Mouse (Mus musculus): ENCODE data around the gene Slc25a51. TPM values are rescaled to one million over a fixed set of nuclear protein-coding genes. Genes with fewer than 3 reads are reported as not detected.

Gene Slc25a51
- total and polyA plus RNA-seq, 3 experiments: 43.8 to 395 (median 47.5) TPM

- H3K9ac ChIP-seq (ENCODE audit: control insufficient read depth, low read depth, low read length, poor library complexity, severe bottlenecking): no peak overlapping the region
- H3K4me1 ChIP-seq (ENCODE audit: control insufficient read depth in 1 of 2, insufficient read depth in 2 of 2, low read length in 2 of 2): no peaks in the 10 kb centered on the region
- no peak overlapping the region for H3K4me3 ChIP-seq (ENCODE audit: control insufficient read depth in 1 of 2, insufficient read depth in 1 of 2, low read depth in 2 of 2, low read length in 2 of 2)
- H3K27ac ChIP-seq (ENCODE audit: control insufficient read depth, low read depth, low read length): no peak overlapping the region
- no peaks in the 10 kb centered on the region for H3K27me3 ChIP-seq (ENCODE audit: control insufficient read depth in 1 of 2, insufficient read depth in 2 of 2, low read length in 2 of 2)
- no peaks in the 10 kb centered on the region; a peak in 1 of 4 replicates for H3K36me3 ChIP-seq (ENCODE audit: control insufficient read depth in 1 of 2, insufficient read depth in 2 of 2, low read length in 2 of 2)
- no peaks in the 10 kb centered on the region for H3K9me3 ChIP-seq (replicated peaks; ENCODE audit: insufficient read depth, low read length)
- no peak for TF ChIP-seq USF1 (IDR thresholded peaks at IDR 0.05; ENCODE audit: low read depth, low read length)
- no peak for TF ChIP-seq USF2 (IDR thresholded peaks at IDR 0.05; ENCODE audit: borderline replicate concordance in 1 of 2, insufficient read depth in 1 of 2, low read depth in 1 of 2, low read length in 2 of 2)
- no peak for TF ChIP-seq ZC3H11A (IDR thresholded peaks at IDR 0.05; ENCODE audit: low read depth, low read length)
- TF ChIP-seq CHD2 (IDR thresholded peaks at IDR 0.05; ENCODE audit: low read length): no peak
- no peak for TF ChIP-seq TBP (IDR thresholded peaks at IDR 0.05; ENCODE audit: low read depth, low read length)
- TF ChIP-seq TAL1 (IDR thresholded peaks at IDR 0.05; ENCODE audit: low read length): no peak
- no peak for TF ChIP-seq GATA1 (IDR thresholded peaks at IDR 0.05; ENCODE audit: low read depth, low read length)
- no peak for TF ChIP-seq POLR2AphosphoS2 (IDR thresholded peaks at IDR 0.05; ENCODE audit: low read length)
- TF ChIP-seq MAZ (IDR thresholded peaks at IDR 0.05; ENCODE audit: low read depth, low read length): no peak
- no peak for TF ChIP-seq RCOR1 (IDR thresholded peaks at IDR 0.05; ENCODE audit: low read depth, low read length)
- no peak for TF ChIP-seq ELF1 (IDR thresholded peaks at IDR 0.05; ENCODE audit: low read depth, low read length)
- TF ChIP-seq POLR2AphosphoS5 (IDR thresholded peaks at IDR 0.05; ENCODE audit: borderline replicate concordance, low read depth, low read length): no peak
- TF ChIP-seq NRF1 (IDR thresholded peaks at IDR 0.05; ENCODE audit: insufficient read depth, low read depth, low read length, poor library complexity, severe bottlenecking): no peak
- DNase-seq (ENCODE audit: low read depth, low spot score): no peak
- H3K79me2 ChIP-seq (ENCODE audit: control insufficient read depth, insufficient read depth, low read length, poor library complexity): no peaks in the 10 kb centered on the region
Measured at GRCm38 (mm10) chr4:45452569-45453111, 44.1 kb upstream of the Slc25a51 start.

- no peaks in the 10 kb centered on the region for H3K9me3 ChIP-seq (replicated peaks; ENCODE audit: insufficient read depth, low read length)
- DNase-seq (ENCODE audit: low read depth, low spot score): no peak
- TF ChIP-seq RCOR1 (IDR thresholded peaks at IDR 0.05; ENCODE audit: low read depth, low read length): no peak
- H3K9ac ChIP-seq (ENCODE audit: control insufficient read depth, low read depth, low read length, poor library complexity, severe bottlenecking): no peak overlapping the region
- no peaks in the 10 kb centered on the region for H3K27me3 ChIP-seq (ENCODE audit: control insufficient read depth in 1 of 2, insufficient read depth in 2 of 2, low read length in 2 of 2)
- no peaks in the 10 kb centered on the region for H3K79me2 ChIP-seq (ENCODE audit: control insufficient read depth, insufficient read depth, low read length, poor library complexity)
- no peak overlapping the region for H3K4me3 ChIP-seq (ENCODE audit: control insufficient read depth in 1 of 2, insufficient read depth in 1 of 2, low read depth in 2 of 2, low read length in 2 of 2)
- H3K36me3 ChIP-seq (ENCODE audit: control insufficient read depth in 1 of 2, insufficient read depth in 2 of 2, low read length in 2 of 2): no peaks in the 10 kb centered on the region; a peak in 1 of 4 replicates
- H3K4me1 ChIP-seq (ENCODE audit: control insufficient read depth in 1 of 2, insufficient read depth in 2 of 2, low read length in 2 of 2): no peaks in the 10 kb centered on the region
- H3K27ac ChIP-seq (ENCODE audit: control insufficient read depth, low read depth, low read length): no peak overlapping the region
Measured at GRCm38 (mm10) chr4:45449012-45449411, 40.4 kb upstream of the Slc25a51 start.

- H3K9ac ChIP-seq (ENCODE audit: control insufficient read depth, low read depth, low read length, poor library complexity, severe bottlenecking): no peak overlapping the region
- TF ChIP-seq ZMIZ1 (IDR thresholded peaks at IDR 0.05; ENCODE audit: low read depth, low read length) (no peak), MAZ (IDR thresholded peaks at IDR 0.05; ENCODE audit: low read depth, low read length) (no peak), MYC (IDR thresholded peaks at IDR 0.05; ENCODE audit: low read depth, low read length) (no peak)
- no peaks in the 10 kb centered on the region; a peak in 1 of 4 replicates for H3K36me3 ChIP-seq (ENCODE audit: control insufficient read depth in 1 of 2, insufficient read depth in 2 of 2, low read length in 2 of 2)
Measured at GRCm38 (mm10) chr4:45448481-45448880, 39.9 kb upstream of the Slc25a51 start.

More at GRCm38 (mm10) chr4:45448481-45448880, 39.9 kb upstream of the Slc25a51 start:
- Histone ChIP-seq H3K79me2 (ENCODE audit: control insufficient read depth, insufficient read depth, low read length, poor library complexity) (no peaks in the 10 kb centered on the region), H3K4me3 (ENCODE audit: control insufficient read depth in 1 of 2, insufficient read depth in 1 of 2, low read depth in 2 of 2, low read length in 2 of 2) (no peak overlapping the region), H3K9me3 (replicated peaks; ENCODE audit: insufficient read depth, low read length) (no peaks in the 10 kb centered on the region), H3K27ac (ENCODE audit: control insufficient read depth, low read depth, low read length) (no peak overlapping the region), H3K4me1 (ENCODE audit: control insufficient read depth in 1 of 2, insufficient read depth in 2 of 2, low read length in 2 of 2) (no peaks in the 10 kb centered on the region), H3K27me3 (ENCODE audit: control insufficient read depth in 1 of 2, insufficient read depth in 2 of 2, low read length in 2 of 2) (no peaks in the 10 kb centered on the region)
- no peak for DNase-seq (ENCODE audit: low read depth, low spot score)

Measured in MEL (cell line).